Mouse (Mus musculus) forebrain, embryonic 15.5 days (tissue): ENCODE measurements at regions not wholly inside any gene's neighbourhood (a gene's known extent, or its start where the extent isn't known, plus 50 kb on each side); places are given as distances from the start of the nearest gene placed in this dataset.

Source experiments
- ATAC-seq: fragments of 200-750 bp; cut with Nextera tagmentation; replicated peaks from 2 replicates; pipeline ENCODE4 v1.8.0; 2017; ENCODE audit warnings: mild to moderate bottlenecking, moderate TSS enrichment, moderate library complexity
- H3K27ac ChIP-seq: fragments of 300-500 bp; sonication (generic); replicated peaks from 2 replicates; pipeline ENCODE4 v1.5.1; 2015; ENCODE audit warnings: mild to moderate bottlenecking, inconsistent platforms
- H3K27me3 ChIP-seq: fragments of 300-500 bp; sonication (generic); 2 replicates; pipeline ENCODE4 v1.6.1; 2015; ENCODE audit warnings: inconsistent platforms
- H3K36me3 ChIP-seq: fragments of 300-500 bp; sonication (generic); 2 replicates; pipeline ENCODE4 v1.6.1; 2015; ENCODE audit warnings: mild to moderate bottlenecking, inconsistent platforms
- H3K4me1 ChIP-seq: fragments of 300-500 bp; sonication (generic); 2 replicates; pipeline ENCODE4 v1.6.1; 2015; ENCODE audit warnings: inconsistent platforms
- H3K4me2 ChIP-seq: fragments of 300-500 bp; sonication (generic); replicated peaks from 2 replicates; pipeline ENCODE4 v1.6.1; 2015; ENCODE audit warnings: mild to moderate bottlenecking, inconsistent platforms
- H3K4me3 ChIP-seq: fragments of 300-500 bp; sonication (generic); 2 replicates; pipeline ENCODE4 v1.5.1; 2015; ENCODE audit warnings: mild to moderate bottlenecking, inconsistent platforms
- H3K9ac ChIP-seq: fragments of 300-500 bp; sonication (generic); replicated peaks from 2 replicates; pipeline ENCODE4 v1.6.1; 2015; ENCODE audit warnings: mild to moderate bottlenecking, inconsistent platforms
- H3K9me3 ChIP-seq: fragments of 300-500 bp; sonication (generic); 2 replicates; pipeline ENCODE4 v1.6.1; 2016; ENCODE audit warnings: inconsistent platforms
- WGBS: fragments of 180-500 bp; shearing (Covaris S2); methylation state at CpG from one replicate; pipeline ENCODE4 v1.1.7; 2015; ENCODE audit warnings: mixed read lengths; 5-methylcytosine and 5-hydroxymethylcytosine counted together

GRCm38 (mm10) chr2:114454901-114455300 lies 199.9 kb downstream of the Dph6 start:
- no peak for ATAC-seq
- 90% methylated on average over 2 of the region's 2 CpGs for WGBS
- Histone ChIP-seq H3K4me2 (no peak overlapping the region), H3K9me3 (no peaks in the 10 kb centered on the region), H3K27me3 (no peaks in the 10 kb centered on the region), H3K4me1 (no peaks in the 10 kb centered on the region), H3K36me3 (no peaks in the 10 kb centered on the region), H3K27ac (no peak overlapping the region), H3K9ac (no peak overlapping the region), H3K4me3 (no peak overlapping the region)

GRCm38 (mm10) chr2:114450185-114450584 lies 204.6 kb downstream of the Dph6 start:
- Histone ChIP-seq H3K4me1 (no peaks in the 10 kb centered on the region), H3K27me3 (no peaks in the 10 kb centered on the region), H3K4me3 (no peak overlapping the region), H3K9ac (no peak overlapping the region), H3K9me3 (no peaks in the 10 kb centered on the region), H3K4me2 (no peak overlapping the region), H3K36me3 (no peaks in the 10 kb centered on the region), H3K27ac (no peak overlapping the region)
- WGBS: 79% methylated on average over 1 of the region's 1 CpGs
- no peak for ATAC-seq

GRCm38 (mm10) chr2:114443801-114444200 lies 211.0 kb downstream of the Dph6 start:
- Histone ChIP-seq H3K27ac (no peak overlapping the region), H3K4me2 (no peak overlapping the region), H3K27me3 (no peaks in the 10 kb centered on the region), H3K36me3 (no peaks in the 10 kb centered on the region), H3K4me1 (no peaks in the 10 kb centered on the region), H3K9ac (no peak overlapping the region), H3K9me3 (no peaks in the 10 kb centered on the region), H3K4me3 (no peak overlapping the region)
- ATAC-seq: no peak
- WGBS: 88% methylated on average over 2 of the region's 2 CpGs

- WGBS: 51% methylated on average over 6 of the region's 6 CpGs
- no peak overlapping the region for H3K27ac ChIP-seq
- no peaks in the 10 kb centered on the region for H3K36me3 ChIP-seq
- no peak overlapping the region for H3K4me3 ChIP-seq
- no peaks in the 10 kb centered on the region for H3K27me3 ChIP-seq
- no peak overlapping the region for H3K9ac ChIP-seq
- H3K9me3 ChIP-seq: no peaks in the 10 kb centered on the region
- ATAC-seq: no peak
- no peak overlapping the region for H3K4me2 ChIP-seq
- H3K4me1 ChIP-seq: no peaks in the 10 kb centered on the region
These were observed 213.8 kb downstream of the Dph6 start for GRCm38 (mm10) chr2:114440943-114441342.

GRCm38 (mm10) chr2:114439668-114440067 lies 215.1 kb downstream of the Dph6 start:
- ATAC-seq: no peak
- 61% methylated on average over 1 of the region's 1 CpGs for WGBS
- Histone ChIP-seq H3K4me2 (no peak overlapping the region), H3K27me3 (no peaks in the 10 kb centered on the region), H3K9ac (no peak overlapping the region), H3K9me3 (no peaks in the 10 kb centered on the region), H3K4me3 (no peak overlapping the region), H3K36me3 (no peaks in the 10 kb centered on the region), H3K27ac (no peak overlapping the region), H3K4me1 (no peaks in the 10 kb centered on the region)

- Histone ChIP-seq H3K27me3 (no peaks in the 10 kb centered on the region), H3K36me3 (no peaks in the 10 kb centered on the region), H3K9me3 (no peaks in the 10 kb centered on the region), H3K4me3 (no peak overlapping the region), H3K4me2 (no peak overlapping the region), H3K27ac (no peak overlapping the region), H3K9ac (no peak overlapping the region), H3K4me1 (no peaks in the 10 kb centered on the region)
- 60% methylated on average over 3 of the region's 3 CpGs for WGBS
- ATAC-seq: no peak
These were observed 216.7 kb downstream of the Dph6 start for GRCm38 (mm10) chr2:114438048-114438447.

GRCm38 (mm10) chr2:114427426-114428157 lies 226.3 kb upstream of the Zfp770 start:
- no peaks in the 10 kb centered on the region for H3K36me3 ChIP-seq
- H3K9me3 ChIP-seq: no peaks in the 10 kb centered on the region
- H3K4me3 ChIP-seq: no peak overlapping the region
- no peaks in the 10 kb centered on the region for H3K4me1 ChIP-seq
- H3K27ac ChIP-seq: no peak overlapping the region
- no peaks in the 10 kb centered on the region for H3K27me3 ChIP-seq
- no peak overlapping the region for H3K4me2 ChIP-seq
- 77% methylated on average over 10 of the region's 10 CpGs for WGBS
- no peak for ATAC-seq
- H3K9ac ChIP-seq: no peak overlapping the region

- no peak for ATAC-seq
- no peaks in the 10 kb centered on the region for H3K27me3 ChIP-seq
- no peaks in the 10 kb centered on the region for H3K4me1 ChIP-seq
- H3K9ac ChIP-seq: no peak overlapping the region
- no peaks in the 10 kb centered on the region for H3K36me3 ChIP-seq
- H3K4me3 ChIP-seq: no peak overlapping the region
- WGBS: 73% methylated on average over 3 of the region's 3 CpGs
- no peaks in the 10 kb centered on the region for H3K9me3 ChIP-seq
- H3K27ac ChIP-seq: no peak overlapping the region
- no peak overlapping the region for H3K4me2 ChIP-seq
These were observed 218.1 kb upstream of the Zfp770 start for GRCm38 (mm10) chr2:114419346-114419745.

GRCm38 (mm10) chr2:114413013-114413412 lies 211.7 kb upstream of the Zfp770 start:
- Histone ChIP-seq H3K4me1 (peaks cover 20% of the 10 kb centered on the region), H3K4me2 (no peak overlapping the region), H3K27ac (peak overlapping the region; percentile 29), H3K27me3 (no peaks in the 10 kb centered on the region), H3K9ac (no peak overlapping the region), H3K36me3 (no peaks in the 10 kb centered on the region), H3K4me3 (no peak overlapping the region), H3K9me3 (no peaks in the 10 kb centered on the region)
- ATAC-seq: peak; percentile 49; the same call in 1 of the 2 replicates
- WGBS: 86% methylated on average over 3 of the region's 3 CpGs

- peak overlapping the region; percentile 83 for H3K27ac ChIP-seq
- no peaks in the 10 kb centered on the region for H3K36me3 ChIP-seq
- H3K4me1 ChIP-seq: peaks cover 20% of the 10 kb centered on the region
- no peaks in the 10 kb centered on the region for H3K27me3 ChIP-seq
- no peaks in the 10 kb centered on the region for H3K9me3 ChIP-seq
- 36% methylated on average over 17 of the region's 17 CpGs for WGBS
- H3K4me3 ChIP-seq: peak overlapping the region; percentile 25
- H3K9ac ChIP-seq: no peak overlapping the region
- peak overlapping the region; percentile 39 for H3K4me2 ChIP-seq
- peak; percentile 73 for ATAC-seq
These were observed 210.9 kb upstream of the Zfp770 start for GRCm38 (mm10) chr2:114411940-114412715.

- Histone ChIP-seq H3K9ac (no peak overlapping the region), H3K4me3 (no peak overlapping the region), H3K36me3 (no peaks in the 10 kb centered on the region), H3K27ac (no peak overlapping the region), H3K4me2 (no peak overlapping the region), H3K27me3 (no peaks in the 10 kb centered on the region), H3K4me1 (peaks cover 20% of the 10 kb centered on the region), H3K9me3 (no peaks in the 10 kb centered on the region)
- ATAC-seq: peak; percentile 78
- WGBS: 51% methylated on average over 3 of the region's 3 CpGs
These were observed 209.4 kb upstream of the Zfp770 start for GRCm38 (mm10) chr2:114410717-114411116.

- peaks cover 20% of the 10 kb centered on the region for H3K4me1 ChIP-seq
- ATAC-seq: no peak
- no peaks in the 10 kb centered on the region for H3K36me3 ChIP-seq
- no peaks in the 10 kb centered on the region for H3K9me3 ChIP-seq
- H3K27me3 ChIP-seq: no peaks in the 10 kb centered on the region
- no peak overlapping the region for H3K4me2 ChIP-seq
- no peak overlapping the region for H3K9ac ChIP-seq
- no peak overlapping the region for H3K27ac ChIP-seq
- no peak overlapping the region for H3K4me3 ChIP-seq
These were observed 208.3 kb upstream of the Zfp770 start for GRCm38 (mm10) chr2:114409542-114409941.
